Mouse (Mus musculus) cerebellum, postnatal 10 days (tissue): ENCODE results near the gene Zfp385c.

Experiments
- DNase-seq, 2 experiments: peaks; one replicate each; pipeline ENCODE4 v3.0.0; 2021; ENCODE audit warnings: mixed read lengths in 2 of 2

Zfp385c gene

GRCm38 (mm10) chr11:100692164-100692616 lies at the start of gene Zfp385c:
Gene Zfp385c, minus strand, starts transcription at chr11:100692455.
- DNase-seq: no peak

DNA sequence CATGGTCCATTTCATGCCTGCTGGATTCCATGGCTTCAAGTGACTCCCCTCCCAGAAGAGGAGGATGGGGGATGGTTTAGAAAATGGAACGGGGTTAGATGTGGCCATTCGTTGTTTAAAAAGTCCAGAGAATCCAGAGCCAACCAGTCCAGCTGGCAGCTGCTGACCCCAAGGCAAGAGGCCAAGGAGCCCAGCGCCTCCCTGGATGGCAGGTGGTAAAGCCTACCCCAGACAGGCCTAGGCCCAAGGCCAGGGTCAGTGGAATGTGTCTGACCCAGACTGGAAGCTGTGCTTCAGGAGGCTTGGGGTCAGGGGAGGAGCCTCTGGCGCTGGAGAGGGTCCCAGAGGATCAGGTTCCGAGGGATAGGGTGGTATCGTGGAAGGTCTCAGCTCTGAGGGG lies 49.1 kb upstream of the Zfp385c start:
- peak; percentile 66 to 77 for DNase-seq

DNA sequence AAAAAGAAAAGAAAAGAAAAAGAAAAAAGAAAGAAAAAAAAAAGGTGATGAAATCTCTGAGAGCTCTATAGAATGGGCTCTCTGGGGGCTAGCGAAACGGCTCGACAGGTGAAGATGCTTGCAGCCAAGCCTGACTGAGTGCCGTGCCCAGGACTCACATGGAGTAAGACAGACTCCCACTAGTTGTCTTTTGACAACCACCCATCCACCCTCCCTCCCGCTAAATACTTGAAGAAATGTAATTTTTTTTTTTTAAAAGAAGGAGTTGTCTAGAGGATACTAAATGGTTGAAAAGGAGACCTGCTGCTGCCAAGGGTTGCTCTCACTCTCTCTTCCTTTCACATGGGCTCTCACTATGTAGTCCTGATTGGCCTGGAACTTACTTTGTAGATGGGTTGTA lies 46.5 kb upstream of the Zfp385c start:
- DNase-seq: peak in 1 of 2 experiments; percentile 48

DNA sequence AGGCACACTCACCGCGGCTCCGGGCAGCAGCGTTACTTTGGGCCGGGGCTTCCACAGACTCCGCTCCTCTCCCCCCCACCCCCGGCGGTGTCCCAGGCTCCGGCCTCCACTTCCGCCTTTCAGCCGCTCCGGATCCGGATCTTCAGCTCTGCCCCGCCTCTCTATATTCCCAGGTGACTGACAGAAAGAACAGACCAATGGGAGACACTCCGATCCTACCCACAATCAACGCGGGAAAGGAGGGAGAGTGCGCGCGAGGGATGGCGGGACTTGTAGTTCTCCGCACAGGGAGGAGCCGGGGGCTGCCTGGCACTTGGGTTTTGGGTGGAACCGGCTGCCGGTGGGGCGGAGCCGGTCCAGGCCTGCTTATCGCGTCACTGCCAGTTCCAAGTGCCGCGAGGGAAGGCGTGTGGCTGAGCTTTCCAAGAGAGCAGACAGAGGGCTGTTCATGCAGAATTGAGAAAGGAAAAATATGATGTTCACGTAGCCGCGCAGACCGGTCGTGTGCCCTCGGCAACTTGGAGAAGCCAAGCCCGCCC lies 45.9 kb upstream of the Zfp385c start, which contains the start of gene Rab5c:
Gene Rab5c (minus strand): TSS at position 150 of the 539 bp plus-strand sequence.
- peak; percentile 98 to 99 for DNase-seq

DNA sequence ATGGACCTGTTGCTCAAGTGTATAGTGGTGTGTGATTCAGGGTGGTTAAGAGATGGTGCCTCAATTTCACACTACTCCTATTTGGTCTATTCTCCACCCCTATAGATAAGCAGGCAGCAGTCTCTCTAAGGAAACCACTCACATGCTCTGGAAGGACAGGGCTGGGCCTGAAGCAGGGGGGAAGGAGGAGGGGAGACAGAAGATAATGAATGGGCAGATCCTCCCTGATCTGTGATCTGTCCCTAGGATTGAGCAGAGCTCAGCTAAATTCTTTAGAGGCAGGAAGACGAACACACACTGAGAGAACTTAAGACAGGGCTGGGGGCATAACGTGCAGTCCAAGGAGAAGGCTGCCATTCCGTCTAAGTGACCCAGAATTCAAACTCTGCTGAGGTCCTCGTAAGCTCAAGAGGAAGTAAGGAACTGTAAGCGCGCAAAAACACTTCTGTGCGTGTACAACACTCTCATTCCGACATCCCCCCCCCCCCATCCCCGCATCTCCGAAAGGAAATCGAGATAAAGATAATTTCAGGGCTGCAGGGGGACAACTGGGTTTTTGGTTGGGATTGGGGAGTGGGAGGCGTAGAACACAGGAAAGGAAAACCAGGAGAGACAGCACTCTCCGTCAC lies 45.0 kb upstream of the Zfp385c start:
- DNase-seq: no peak

- no peak for DNase-seq
Measured at GRCm38 (mm10) chr11:100736746-100737080, 44.5 kb upstream of the Zfp385c start.

DNA sequence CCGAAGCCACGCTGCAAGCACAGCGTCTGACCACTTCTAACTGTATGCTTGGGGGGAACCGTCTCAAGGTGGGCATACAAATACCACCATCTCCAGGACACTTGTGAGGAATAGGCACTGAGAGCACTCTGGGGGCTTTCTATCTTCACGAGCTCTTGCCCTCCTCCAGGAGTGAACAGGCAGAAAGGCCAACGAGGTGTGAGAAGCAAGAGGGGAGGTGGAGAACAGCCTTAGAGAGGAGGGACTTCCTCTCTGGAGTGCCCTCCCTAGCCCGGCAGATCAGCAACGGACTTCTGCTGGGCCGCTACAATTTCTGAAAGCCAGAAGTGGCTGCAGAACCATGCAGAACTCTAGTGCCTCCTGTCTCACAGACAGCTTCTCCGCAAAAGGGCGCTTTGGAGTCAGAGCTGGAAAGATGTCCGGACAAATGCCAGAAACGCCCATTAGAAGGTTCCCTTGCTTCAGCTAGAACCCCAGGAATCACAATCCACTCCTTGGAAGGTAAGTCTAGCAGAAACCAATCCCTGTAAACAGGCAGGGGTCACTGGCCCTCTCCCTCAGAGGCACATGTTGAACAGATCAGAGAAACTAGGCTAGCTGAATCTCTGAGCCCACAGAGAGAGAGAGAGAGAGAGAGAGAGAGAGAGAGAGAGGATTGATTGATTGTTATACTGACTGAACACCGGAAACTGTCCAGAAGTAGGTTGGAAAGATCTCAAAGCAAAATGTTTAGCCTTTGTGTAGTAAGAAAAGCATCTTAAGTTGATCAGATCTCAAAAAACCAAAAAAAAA lies 43.9 kb upstream of the Zfp385c start:
- DNase-seq: no peak

- DNase-seq: no peak
Measured at GRCm38 (mm10) chr11:100735134-100735865, 43.0 kb upstream of the Zfp385c start.

DNA sequence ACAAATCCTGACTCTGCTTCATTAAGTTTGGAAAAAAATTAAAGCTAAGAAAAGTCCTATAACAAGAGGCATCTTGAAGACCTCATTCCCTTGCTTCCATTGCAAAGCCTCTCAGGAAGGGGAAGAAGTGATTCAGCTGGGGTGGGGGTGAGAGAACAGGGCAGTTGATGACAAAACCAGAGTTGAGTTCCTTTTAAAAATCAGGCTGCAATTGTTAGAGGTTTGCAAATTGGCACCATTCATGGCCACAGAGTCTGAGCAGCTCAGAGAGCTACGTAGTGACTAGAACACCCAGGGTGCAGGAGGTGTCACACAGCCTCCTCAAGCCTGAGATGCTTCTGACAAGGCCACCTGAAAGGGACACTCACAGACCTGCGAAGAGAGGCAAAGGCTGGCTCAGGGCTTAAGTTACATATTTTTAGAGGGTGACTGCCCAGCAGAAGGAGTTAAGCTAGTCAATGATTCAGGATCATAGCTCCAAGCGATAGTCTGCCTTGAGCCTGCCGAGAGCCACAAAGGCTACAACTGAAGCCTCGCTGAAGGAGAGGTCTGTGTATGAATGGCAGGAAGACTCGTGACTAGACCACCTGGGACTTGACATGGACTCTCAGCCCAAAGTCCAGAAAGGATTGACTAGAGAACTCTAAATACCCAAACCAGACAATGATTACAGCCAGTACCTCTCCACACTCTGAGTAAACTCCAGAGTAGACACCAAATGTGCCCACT lies 38.4 kb upstream of the Zfp385c start:
- no peak for DNase-seq

- no peak for DNase-seq
Measured at GRCm38 (mm10) chr11:100729976-100730375, 37.7 kb upstream of the Zfp385c start.

- DNase-seq: no peak
Measured at GRCm38 (mm10) chr11:100728601-100729000, 36.3 kb upstream of the Zfp385c start.

- no peak for DNase-seq
Measured at GRCm38 (mm10) chr11:100727201-100727600, 34.9 kb upstream of the Zfp385c start.

DNA sequence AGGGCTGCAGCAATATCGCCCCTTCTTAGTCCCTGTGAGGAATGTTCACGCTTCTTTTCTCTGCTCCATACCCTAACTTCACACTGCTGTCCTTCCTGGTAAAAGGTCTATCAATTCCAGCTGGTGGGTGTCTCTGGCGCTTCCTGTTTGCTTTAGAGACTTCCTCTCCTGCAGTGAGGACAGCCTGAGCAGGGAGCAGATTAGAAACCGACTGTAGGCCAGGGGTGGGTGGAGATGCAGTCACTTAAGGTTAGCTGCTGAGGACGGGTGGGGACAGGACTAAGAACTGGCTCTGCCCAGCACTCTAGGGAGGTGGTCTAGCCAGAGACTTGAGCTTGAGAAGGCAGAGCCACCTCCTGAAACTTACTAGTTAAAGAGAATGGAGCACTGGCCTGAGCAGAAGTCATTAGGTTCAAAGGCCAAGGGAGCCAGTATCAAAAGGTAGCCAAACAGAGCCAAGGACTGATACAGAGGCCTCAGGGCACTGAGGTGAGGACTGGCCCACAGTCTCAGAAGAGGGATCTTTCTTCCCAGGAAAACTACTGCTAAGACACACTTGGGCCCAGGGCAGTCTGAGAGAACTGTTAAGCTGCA lies 32.8 kb upstream of the Zfp385c start:
- no peak for DNase-seq

GRCm38 (mm10) chr11:100722493-100723028 lies 30.3 kb upstream of the Zfp385c start:
- no peak for DNase-seq

- no peak for DNase-seq
Measured at GRCm38 (mm10) chr11:100721776-100722492, 29.7 kb upstream of the Zfp385c start.

DNA sequence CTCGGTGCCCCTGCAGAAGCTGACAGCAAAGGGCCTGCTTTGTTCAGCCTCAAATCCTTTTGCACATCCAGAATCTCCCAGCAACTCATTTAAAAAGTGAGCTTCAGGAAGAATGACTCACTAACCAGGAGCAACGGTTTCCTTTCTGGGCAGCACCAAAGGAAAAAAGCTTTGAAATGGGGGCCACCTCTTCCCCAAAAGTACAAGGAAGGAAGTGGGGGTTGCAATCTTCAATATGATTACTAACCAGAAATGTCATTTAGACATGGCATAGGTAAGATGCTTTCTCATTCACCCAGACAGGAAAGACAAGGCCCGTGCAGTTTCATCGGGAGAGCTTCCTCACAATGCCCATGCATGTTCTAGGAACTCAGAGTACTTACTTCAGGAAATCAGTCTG lies 29.0 kb upstream of the Zfp385c start:
- no peak for DNase-seq

DNA sequence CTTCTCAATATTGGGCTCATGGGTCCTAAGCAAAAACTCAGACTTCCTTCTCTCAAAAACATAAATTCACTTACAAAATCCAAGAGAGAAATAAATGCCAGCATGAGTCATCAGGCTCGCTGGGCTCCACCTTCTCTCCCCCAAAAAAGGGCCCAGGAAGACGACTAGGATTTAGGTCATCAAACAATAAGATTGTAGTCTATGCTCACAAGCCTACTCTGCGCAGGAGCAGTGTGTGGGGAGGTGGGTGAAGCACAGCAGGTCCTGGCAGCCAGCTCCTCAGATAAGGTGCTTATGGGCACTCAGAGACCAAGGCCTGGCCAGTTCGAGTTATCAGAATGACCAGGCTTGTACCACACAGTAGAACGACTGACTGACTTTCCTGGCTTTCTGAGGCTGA lies 28.1 kb upstream of the Zfp385c start:
- no peak for DNase-seq

- DNase-seq: no peak
Measured at GRCm38 (mm10) chr11:100719893-100720292, 27.6 kb upstream of the Zfp385c start.

DNA sequence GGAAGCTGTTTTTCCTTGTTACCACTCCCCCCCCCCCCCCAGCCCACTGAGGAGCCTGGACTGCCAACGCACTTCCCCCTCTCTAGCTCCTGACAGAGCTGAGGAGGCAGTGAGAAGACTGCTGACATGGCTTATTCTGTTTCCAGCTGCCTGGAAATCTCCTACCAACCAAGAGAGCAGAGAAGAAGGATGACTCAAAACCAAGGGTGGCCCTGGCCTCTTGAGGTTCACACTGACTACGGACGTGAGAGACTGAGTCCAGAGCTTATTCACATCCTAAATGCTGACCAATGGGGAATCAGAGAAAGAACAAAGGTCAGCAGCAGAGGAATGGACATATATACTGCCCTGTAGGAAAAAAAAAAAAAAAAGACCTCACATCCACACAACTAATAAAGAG lies 27.1 kb upstream of the Zfp385c start:
- DNase-seq: no peak

DNA sequence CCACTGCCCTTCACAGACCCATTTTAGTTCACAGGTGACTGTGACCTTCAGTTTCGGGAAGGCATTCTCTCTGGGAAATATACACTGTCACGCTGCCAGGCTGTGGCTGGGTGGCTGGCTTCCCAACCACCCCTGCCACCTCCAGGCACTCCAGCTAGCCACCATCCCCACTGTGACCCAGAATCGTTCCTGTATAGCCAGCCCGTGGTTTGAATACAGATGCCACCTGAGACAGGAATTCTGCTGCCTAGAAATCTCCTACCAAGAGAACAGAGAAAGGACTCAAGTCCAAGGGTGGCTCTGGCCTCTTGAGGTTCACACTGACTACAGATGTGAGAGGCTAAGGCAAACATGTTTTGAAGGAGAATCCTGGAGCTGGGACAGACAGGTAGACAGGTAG lies 26.6 kb upstream of the Zfp385c start:
- DNase-seq: no peak

GRCm38 (mm10) chr11:100718462-100718861 lies 26.2 kb upstream of the Zfp385c start:
- no peak for DNase-seq
